In genomic region chr6:5038140-5038749, GRCm38 (mm10) we compare ENCODE assay signal across 21 mouse cellular contexts.
DNase-seq lines count a peak whose midpoint lies in the region; ATAC-seq and TF ChIP-seq lines count a peak whose summit lies in the region.
"Had no signal": no experiment of that assay in that cellular context is flagged by ENCODE, and none has a peak within 500 bp of the region (broad histone marks: within the 10 kb centered on the region; RNA-seq: fewer than 3 reads in every experiment).

No protein-coding gene starts in this region.

- no peaks in the 10 kb centered on the region for H3K27me3 ChIP-seq in intestine, embryonic 15.5 days (replicated peaks)
- H3K27me3 ChIP-seq in intestine, postnatal 0 days (replicated peaks; ENCODE audit: control insufficient read depth, insufficient read depth, low read length): no peaks in the 10 kb centered on the region
- H3K27me3 ChIP-seq in midbrain, embryonic 14.5 days (ENCODE audit: control insufficient read depth, insufficient read depth, low read length): no peaks in the 10 kb centered on the region
- H3K27me3 ChIP-seq: CH12.LX; embryonic facial prominence, embryonic 13.5 days; forebrain, embryonic 12.5 days; hindbrain, embryonic 13.5 days had no signal

- WGBS in intestine, embryonic 15.5 days: 53% methylated on average over 2 of the region's 2 CpGs
- 68% methylated on average over 2 of the region's 2 CpGs for WGBS in intestine, postnatal 0 days
- WGBS in midbrain, embryonic 14.5 days: 71% methylated on average over 2 of the region's 2 CpGs

- ATAC-seq in intestine, embryonic 15.5 days: 0 out of 2 replicates have a peak, but pooled peaks have one; percentile 49
- no peak for ATAC-seq in intestine, postnatal 0 days
- 0 out of 2 replicates have a peak, but pooled peaks have one; percentile 18 for ATAC-seq in common myeloid progenitor, adult 5-6 weeks (replicated peaks; ENCODE audit: low read depth, poor library complexity, severe bottlenecking)
- ATAC-seq in midbrain, embryonic 14.5 days (ENCODE audit: low FRiP score, low TSS enrichment): 0 out of 2 replicates have a peak, but pooled peaks have one; percentile 24
- ATAC-seq: forebrain, postnatal 0 days; hindbrain, postnatal 0 days had no signal

- no peak overlapping the region for H3K4me2 ChIP-seq in intestine, embryonic 15.5 days (replicated peaks)
- H3K4me2 ChIP-seq in intestine, postnatal 0 days (replicated peaks; ENCODE audit: low read depth): no peak overlapping the region
- H3K4me2 ChIP-seq in midbrain, embryonic 14.5 days (ENCODE audit: low read length): no peak overlapping the region
- H3K4me2 ChIP-seq: embryonic facial prominence, embryonic 13.5 days; forebrain, embryonic 12.5 days; hindbrain, embryonic 13.5 days had no signal

- no peak overlapping the region for H3K4me3 ChIP-seq in intestine, embryonic 15.5 days (replicated peaks)
- no peak overlapping the region for H3K4me3 ChIP-seq in intestine, postnatal 0 days (ENCODE audit: low read depth, low read length)
- H3K4me3 ChIP-seq in midbrain, embryonic 14.5 days (replicated peaks; ENCODE audit: low read depth, low read length): no peak overlapping the region
- H3K4me3 ChIP-seq: embryonic facial prominence, embryonic 13.5 days; forebrain, embryonic 12.5 days; gastrocnemius, adult 2 months; hindbrain, embryonic 13.5 days had no signal

- peak; percentile 24 for DNase-seq in midbrain, embryonic 14.5 days
- DNase-seq in left cerebral cortex, adult 9 months (ENCODE audit: low spot score in 2 of 2): no peak
- no peak for DNase-seq in urinary bladder, adult 18-20 months (ENCODE audit: low spot score in 2 of 2)
- no peak for DNase-seq in layer of hippocampus, adult 9-10 months (ENCODE audit: low spot score)
- DNase-seq: adrenal gland, adult 2 months; cerebellum, adult 11-12 months; cerebellum, adult 9-10 months; cerebellum, postnatal 25 days; forebrain, postnatal 0 days; gastrocnemius, adult 2 months; gastrocnemius, postnatal 25 days; heart, postnatal 10 days; heart, postnatal 4 days had no signal

- no peak overlapping the region for H3K27ac ChIP-seq in intestine, embryonic 15.5 days
- no peak overlapping the region for H3K27ac ChIP-seq in intestine, postnatal 0 days (ENCODE audit: low read depth, low read length)
- no peak overlapping the region for H3K27ac ChIP-seq in midbrain, embryonic 14.5 days (replicated peaks; ENCODE audit: low read depth, low read length)
- H3K27ac ChIP-seq: embryonic facial prominence, embryonic 13.5 days; forebrain, embryonic 12.5 days; gastrocnemius, adult 2 months; hindbrain, embryonic 13.5 days; hindbrain, postnatal 0 days had no signal

- no peak overlapping the region for H3K9ac ChIP-seq in intestine, embryonic 15.5 days
- no peak overlapping the region for H3K9ac ChIP-seq in intestine, postnatal 0 days (ENCODE audit: low read depth, low read length)
- no peak overlapping the region for H3K9ac ChIP-seq in midbrain, embryonic 14.5 days (replicated peaks; ENCODE audit: low read length)
- H3K9ac ChIP-seq: embryonic facial prominence, embryonic 13.5 days; forebrain, embryonic 12.5 days; forebrain, postnatal 0 days; hindbrain, embryonic 13.5 days had no signal

- H3K36me3 ChIP-seq in intestine, embryonic 15.5 days: no peaks in the 10 kb centered on the region
- no peaks in the 10 kb centered on the region for H3K36me3 ChIP-seq in intestine, postnatal 0 days (ENCODE audit: control insufficient read depth, insufficient read depth)
- H3K36me3 ChIP-seq in midbrain, embryonic 14.5 days (ENCODE audit: control insufficient read depth, insufficient read depth, low read length): no peaks in the 10 kb centered on the region
- H3K36me3 ChIP-seq: embryonic facial prominence, embryonic 13.5 days; forebrain, embryonic 12.5 days; hindbrain, embryonic 13.5 days had no signal

- no peak for TF ChIP-seq CTCF in intestine, postnatal 0 days (IDR thresholded peaks at IDR 0.05; ENCODE audit: low read depth)

- no peaks in the 10 kb centered on the region for H3K9me3 ChIP-seq in intestine, embryonic 15.5 days
- no peaks in the 10 kb centered on the region for H3K9me3 ChIP-seq in intestine, postnatal 0 days (ENCODE audit: control insufficient read depth)
- no peaks in the 10 kb centered on the region for H3K9me3 ChIP-seq in midbrain, embryonic 14.5 days (ENCODE audit: control insufficient read depth, low read length)
- H3K9me3 ChIP-seq: embryonic facial prominence, embryonic 13.5 days; forebrain, embryonic 12.5 days; hindbrain, embryonic 13.5 days had no signal

- H3K4me1 ChIP-seq in intestine, embryonic 15.5 days (replicated peaks): no peaks in the 10 kb centered on the region
- H3K4me1 ChIP-seq in intestine, postnatal 0 days (replicated peaks; ENCODE audit: control insufficient read depth, insufficient read depth, low read length): no peaks in the 10 kb centered on the region
- H3K4me1 ChIP-seq in midbrain, embryonic 14.5 days (ENCODE audit: control insufficient read depth, insufficient read depth, low read length): no peaks in the 10 kb centered on the region
- H3K4me1 ChIP-seq: embryonic facial prominence, embryonic 13.5 days had no signal
